9 mouse cellular contexts compared by ENCODE assay signal in genomic region chr5:9427581-9428241, GRCm38 (mm10).
DNase-seq lines count a peak whose midpoint lies in the region; ATAC-seq and TF ChIP-seq lines count a peak whose summit lies in the region.
"Had no signal": no experiment of that assay in that cellular context is flagged by ENCODE, and none has a peak within 500 bp of the region (broad histone marks: within the 10 kb centered on the region; RNA-seq: fewer than 3 reads in every experiment).

No protein-coding gene starts in this region.

- no peak for DNase-seq in liver, postnatal 0 days
- no peak for DNase-seq in liver
- peak; percentile 25 for DNase-seq in adrenal gland, adult 2 months
- peak; percentile 71 for DNase-seq in embryo, embryonic 11 days
- peak; percentile 6 for DNase-seq in lung, postnatal 14 days
- peak; percentile 58 to 70 for DNase-seq in right cerebral cortex, postnatal 10 days (ENCODE audit: low spot score in 2 of 2)
- no peak for DNase-seq in thymus, postnatal 14 days

- TF ChIP-seq CTCF in liver, postnatal 0 days (IDR thresholded peaks at IDR 0.05; ENCODE audit: low read depth): peak; percentile 70

- H3K36me3 ChIP-seq in liver, postnatal 0 days (replicated peaks; ENCODE audit: insufficient read depth, low read length): no peaks in the 10 kb centered on the region
- H3K36me3 ChIP-seq in hindbrain, embryonic 16.5 days (ENCODE audit: control insufficient read depth, insufficient read depth, low read length): no peaks in the 10 kb centered on the region; the same call in 1 of the 2 replicates

- H3K4me2 ChIP-seq in liver, postnatal 0 days (ENCODE audit: low read depth, low read length): no peak overlapping the region
- H3K4me2 ChIP-seq in hindbrain, embryonic 16.5 days (ENCODE audit: low read length): no peak overlapping the region

- H3K27ac ChIP-seq in liver, postnatal 0 days (ENCODE audit: low read depth): no peak overlapping the region
- H3K27ac ChIP-seq in hindbrain, embryonic 16.5 days (ENCODE audit: low read depth, low read length): no peak overlapping the region

- no peak overlapping the region for H3K4me3 ChIP-seq in liver, postnatal 0 days (ENCODE audit: low read depth, low read length)
- H3K4me3 ChIP-seq in hindbrain, embryonic 16.5 days (ENCODE audit: low read length): no peak overlapping the region
- H3K4me3 ChIP-seq: erythroblast, embryonic 14.5 days had no signal

- no peak overlapping the region for H3K9ac ChIP-seq in liver, postnatal 0 days (replicated peaks)
- H3K9ac ChIP-seq in hindbrain, embryonic 16.5 days (ENCODE audit: low read depth, low read length): no peak overlapping the region

- H3K27me3 ChIP-seq in liver, postnatal 0 days (ENCODE audit: insufficient read depth, low read length): no peaks in the 10 kb centered on the region
- H3K27me3 ChIP-seq in hindbrain, embryonic 16.5 days (replicated peaks; ENCODE audit: control insufficient read depth, insufficient read depth, low read length): no peaks in the 10 kb centered on the region

- WGBS in liver, postnatal 0 days (ENCODE audit: insufficient replicate concordance): 46% methylated on average over 10 of the region's 10 CpGs
- WGBS in hindbrain, embryonic 16.5 days: 44% methylated on average over 10 of the region's 10 CpGs

- no peaks in the 10 kb centered on the region for H3K4me1 ChIP-seq in liver, postnatal 0 days (ENCODE audit: insufficient read depth)
- no peaks in the 10 kb centered on the region for H3K4me1 ChIP-seq in hindbrain, embryonic 16.5 days (ENCODE audit: control insufficient read depth, insufficient read depth, low read depth, low read length)

- H3K9me3 ChIP-seq in liver, postnatal 0 days (ENCODE audit: low read length): no peaks in the 10 kb centered on the region
- H3K9me3 ChIP-seq in hindbrain, embryonic 16.5 days (ENCODE audit: control insufficient read depth, low read length): no peaks in the 10 kb centered on the region

- TF ChIP-seq EP300 in liver, postnatal 0 days (IDR thresholded peaks at IDR 0.05; ENCODE audit: low read depth): no peak

- no peak for ATAC-seq in liver, postnatal 0 days
- ATAC-seq in hindbrain, embryonic 16.5 days: peak; percentile 86

Comparison
In these comparisons a context has a peak if more than half of its experiments do, and no peak if none do; other contexts are left out.
1. DNase-seq: peak in adrenal gland, adult 2 months (single experiment), embryo, embryonic 11 days (single experiment), lung, postnatal 14 days (single experiment) and right cerebral cortex, postnatal 10 days (2 of 2); none in liver, postnatal 0 days (single experiment), liver (single experiment) and thymus, postnatal 14 days (single experiment).